Mouse (Mus musculus): ENCODE measurements around the gene Gpr39. TPM values are rescaled to one million over a fixed set of nuclear protein-coding genes. Genes with fewer than 3 reads are reported as not detected.

The Gpr39 gene
- polyA plus RNA-seq, 1 experiment, result 0.11 TPM

- Histone ChIP-seq H3K4me3 (replicated peaks; ENCODE audit: insufficient read depth, low read depth, low read length) (no peak overlapping the region), H3K27ac (ENCODE audit: insufficient read depth, low read length) (no peak overlapping the region), H3K27me3 (ENCODE audit: control insufficient read depth, insufficient read depth, low read length) (no peaks in the 10 kb centered on the region), H3K4me1 (ENCODE audit: control insufficient read depth, insufficient read depth, low read length) (no peaks in the 10 kb centered on the region)
- 85% methylated on average over 4 of the region's 4 CpGs for WGBS
- TF ChIP-seq POLR2A (IDR thresholded peaks at IDR 0.05; ENCODE audit: borderline replicate concordance, insufficient read depth, low read length) (no peak), CTCF (IDR thresholded peaks at IDR 0.05; ENCODE audit: borderline replicate concordance, insufficient read depth, low read depth, low read length) (no peak)
- DNase-seq, result no peak
Measured at GRCm38 (mm10) chr1:125701101-125701590, 24.4 kb downstream of the Gpr39 start.

GRCm38 (mm10) chr1:125701773-125702172 is 25.0 kb downstream of the Gpr39 start:
- no peaks in the 10 kb centered on the region for H3K4me1 ChIP-seq (ENCODE audit: control insufficient read depth, insufficient read depth, low read length)
- H3K27ac ChIP-seq (ENCODE audit: insufficient read depth, low read length), result no peak overlapping the region

GRCm38 (mm10) chr1:125702326-125702725 is 25.5 kb downstream of the Gpr39 start:
- whole genome bisulfite sequencing, result 79% methylated on average over 8 of the region's 8 CpGs
- no peaks in the 10 kb centered on the region for H3K27me3 ChIP-seq (ENCODE audit: control insufficient read depth, insufficient read depth, low read length)
- no peak for DNase-seq
- no peak overlapping the region for H3K4me3 ChIP-seq (replicated peaks; ENCODE audit: insufficient read depth, low read depth, low read length)
- H3K4me1 ChIP-seq (ENCODE audit: control insufficient read depth, insufficient read depth, low read length), result no peaks in the 10 kb centered on the region
- TF ChIP-seq POLR2A (IDR thresholded peaks at IDR 0.05; ENCODE audit: borderline replicate concordance, insufficient read depth, low read length) (no peak), CTCF (IDR thresholded peaks at IDR 0.05; ENCODE audit: borderline replicate concordance, insufficient read depth, low read depth, low read length) (no peak)
- no peak overlapping the region for H3K27ac ChIP-seq (ENCODE audit: insufficient read depth, low read length)

More at GRCm38 (mm10) chr1:125701773-125702172, 25.0 kb downstream of the Gpr39 start:
- TF ChIP-seq POLR2A (IDR thresholded peaks at IDR 0.05; ENCODE audit: borderline replicate concordance, insufficient read depth, low read length) (no peak), CTCF (IDR thresholded peaks at IDR 0.05; ENCODE audit: borderline replicate concordance, insufficient read depth, low read depth, low read length) (no peak)
- DNase-seq, result no peak
- no peaks in the 10 kb centered on the region for H3K27me3 ChIP-seq (ENCODE audit: control insufficient read depth, insufficient read depth, low read length)
- 57% methylated on average over 7 of the region's 7 CpGs for WGBS
- no peak overlapping the region for H3K4me3 ChIP-seq (replicated peaks; ENCODE audit: insufficient read depth, low read depth, low read length)

- H3K27ac ChIP-seq (ENCODE audit: insufficient read depth, low read length), result no peak overlapping the region
- WGBS, result 80% methylated on average over 3 of the region's 3 CpGs
- TF ChIP-seq POLR2A (IDR thresholded peaks at IDR 0.05; ENCODE audit: borderline replicate concordance, insufficient read depth, low read length) (no peak), CTCF (IDR thresholded peaks at IDR 0.05; ENCODE audit: borderline replicate concordance, insufficient read depth, low read depth, low read length) (no peak)
- H3K4me3 ChIP-seq (replicated peaks; ENCODE audit: insufficient read depth, low read depth, low read length), result no peak overlapping the region
- no peaks in the 10 kb centered on the region; the same call in 1 of the 2 replicates for H3K27me3 ChIP-seq (ENCODE audit: control insufficient read depth, insufficient read depth, low read length)
- H3K4me1 ChIP-seq (ENCODE audit: control insufficient read depth, insufficient read depth, low read length), result no peaks in the 10 kb centered on the region
- DNase-seq, result no peak
Measured at GRCm38 (mm10) chr1:125705412-125705811, 28.6 kb downstream of the Gpr39 start.

GRCm38 (mm10) chr1:125715286-125715685 is 38.5 kb downstream of the Gpr39 start:
- Histone ChIP-seq H3K4me1 (ENCODE audit: control insufficient read depth, insufficient read depth, low read length) (no peaks in the 10 kb centered on the region), H3K4me3 (replicated peaks; ENCODE audit: insufficient read depth, low read depth, low read length) (no peak overlapping the region), H3K27me3 (ENCODE audit: control insufficient read depth, insufficient read depth, low read length) (no peaks in the 10 kb centered on the region; the same call in 1 of the 2 replicates), H3K27ac (ENCODE audit: insufficient read depth, low read length) (no peak overlapping the region)
- WGBS, result 60% methylated on average over 3 of the region's 3 CpGs
- DNase-seq, result no peak
- no peak for TF ChIP-seq POLR2A (IDR thresholded peaks at IDR 0.05; ENCODE audit: borderline replicate concordance, insufficient read depth, low read length)
- TF ChIP-seq CTCF (IDR thresholded peaks at IDR 0.05; ENCODE audit: borderline replicate concordance, insufficient read depth, low read depth, low read length), result no peak

GRCm38 (mm10) chr1:125716241-125716640 is 39.4 kb downstream of the Gpr39 start:
- 17% methylated on average over 6 of the region's 6 CpGs for WGBS
- Histone ChIP-seq H3K27me3 (ENCODE audit: control insufficient read depth, insufficient read depth, low read length) (no peaks in the 10 kb centered on the region; the same call in 1 of the 2 replicates), H3K4me1 (ENCODE audit: control insufficient read depth, insufficient read depth, low read length) (no peaks in the 10 kb centered on the region), H3K27ac (ENCODE audit: insufficient read depth, low read length) (no peak overlapping the region), H3K4me3 (replicated peaks; ENCODE audit: insufficient read depth, low read depth, low read length) (no peak overlapping the region)
- DNase-seq, result no peak
- no peak for TF ChIP-seq POLR2A (IDR thresholded peaks at IDR 0.05; ENCODE audit: borderline replicate concordance, insufficient read depth, low read length)
- no peak for TF ChIP-seq CTCF (IDR thresholded peaks at IDR 0.05; ENCODE audit: borderline replicate concordance, insufficient read depth, low read depth, low read length)

GRCm38 (mm10) chr1:125717906-125718305 is 41.1 kb downstream of the Gpr39 start:
- Histone ChIP-seq H3K4me3 (replicated peaks; ENCODE audit: insufficient read depth, low read depth, low read length) (no peak overlapping the region), H3K27ac (ENCODE audit: insufficient read depth, low read length) (no peak overlapping the region), H3K4me1 (ENCODE audit: control insufficient read depth, insufficient read depth, low read length) (no peaks in the 10 kb centered on the region), H3K27me3 (ENCODE audit: control insufficient read depth, insufficient read depth, low read length) (no peaks in the 10 kb centered on the region; the same call in 1 of the 2 replicates)
- no peak for DNase-seq
- no peak for TF ChIP-seq POLR2A (IDR thresholded peaks at IDR 0.05; ENCODE audit: borderline replicate concordance, insufficient read depth, low read length)
- 62% methylated on average over 5 of the region's 5 CpGs for WGBS

- 96% methylated on average over 6 of the region's 6 CpGs for WGBS
- DNase-seq, result no peak
- TF ChIP-seq CTCF (IDR thresholded peaks at IDR 0.05; ENCODE audit: borderline replicate concordance, insufficient read depth, low read depth, low read length), result no peak
- TF ChIP-seq POLR2A (IDR thresholded peaks at IDR 0.05; ENCODE audit: borderline replicate concordance, insufficient read depth, low read length), result no peak
- H3K4me3 ChIP-seq (replicated peaks; ENCODE audit: insufficient read depth, low read depth, low read length), result no peak overlapping the region
- no peaks in the 10 kb centered on the region; the same call in 1 of the 2 replicates for H3K27me3 ChIP-seq (ENCODE audit: control insufficient read depth, insufficient read depth, low read length)
- H3K4me1 ChIP-seq (ENCODE audit: control insufficient read depth, insufficient read depth, low read length), result no peaks in the 10 kb centered on the region
- no peak overlapping the region for H3K27ac ChIP-seq (ENCODE audit: insufficient read depth, low read length)
Measured at GRCm38 (mm10) chr1:125719127-125719526, 42.3 kb downstream of the Gpr39 start.
